9 mouse cellular contexts compared by ENCODE assay signal in genomic region chr17:78298140-78298539, GRCm38 (mm10).
DNase-seq lines count a peak whose midpoint lies in the region; ATAC-seq and TF ChIP-seq lines count a peak whose summit lies in the region.
"Had no signal": no experiment of that assay in that cellular context is flagged by ENCODE, and none has a peak within 500 bp of the region (broad histone marks: within the 10 kb centered on the region; RNA-seq: fewer than 3 reads in every experiment).

No protein-coding gene starts in this region.

- peak; percentile 51 for DNase-seq in kidney, adult 9 months
- no peak for DNase-seq in kidney, adult 11 months
- DNase-seq in brain, embryonic 14.5 days (ENCODE audit: low read depth): peak; percentile 34
- no peak for DNase-seq in intestine, embryonic 14.5 days (ENCODE audit: low spot score)
- DNase-seq in lung, postnatal 36 days: peak; percentile 55
- no peak for DNase-seq in urinary bladder, postnatal 4 days (ENCODE audit: low spot score in 2 of 2)
- DNase-seq in thymus, postnatal 10 days (ENCODE audit: low spot score in 2 of 2): no peak
- no peak for DNase-seq in natural killer cell, adult 2 months (ENCODE audit: low spot score in 2 of 2)

- no peaks in the 10 kb centered on the region for H3K27me3 ChIP-seq in intestine, embryonic 14.5 days (replicated peaks; ENCODE audit: control insufficient read depth, insufficient read depth, low read length)
- H3K27me3 ChIP-seq: embryonic facial prominence, embryonic 13.5 days had no signal

- no peak overlapping the region for H3K4me3 ChIP-seq in intestine, embryonic 14.5 days (ENCODE audit: low read depth, low read length)
- H3K4me3 ChIP-seq: embryonic facial prominence, embryonic 13.5 days had no signal

- H3K4me2 ChIP-seq in intestine, embryonic 14.5 days (ENCODE audit: low read length): no peak overlapping the region
- H3K4me2 ChIP-seq: embryonic facial prominence, embryonic 13.5 days had no signal

- H3K9ac ChIP-seq in intestine, embryonic 14.5 days (ENCODE audit: low read length): no peak overlapping the region
- H3K9ac ChIP-seq: embryonic facial prominence, embryonic 13.5 days had no signal

- peak; percentile 29; the same call in 1 of the 2 replicates for TF ChIP-seq CTCF in brain, embryonic 14.5 days (IDR thresholded peaks at IDR 0.05; ENCODE audit: borderline replicate concordance, extremely low read depth, insufficient read depth, insufficient read length)

- H3K36me3 ChIP-seq in intestine, embryonic 14.5 days (ENCODE audit: control insufficient read depth, insufficient read depth, low read length): no peaks in the 10 kb centered on the region; the same call in 1 of the 2 replicates

- WGBS in intestine, embryonic 14.5 days: 70% methylated on average over 5 of the region's 5 CpGs

- peaks cover 7% of the 10 kb centered on the region for H3K4me1 ChIP-seq in intestine, embryonic 14.5 days (replicated peaks; ENCODE audit: control insufficient read depth, insufficient read depth, low read length)

- ATAC-seq in intestine, embryonic 14.5 days (replicated peaks; ENCODE audit: low FRiP score, low TSS enrichment, low read depth): 0 out of 2 replicates have a peak, but pooled peaks have one; percentile 48

- TF ChIP-seq POLR2A in brain, embryonic 14.5 days (IDR thresholded peaks at IDR 0.05; ENCODE audit: borderline replicate concordance, extremely low read depth, insufficient read depth, insufficient read length, poor library complexity, severe bottlenecking): no peak

- no peak overlapping the region for H3K27ac ChIP-seq in intestine, embryonic 14.5 days (ENCODE audit: low read depth)
- H3K27ac ChIP-seq: embryonic facial prominence, embryonic 13.5 days had no signal

- no peaks in the 10 kb centered on the region for H3K9me3 ChIP-seq in intestine, embryonic 14.5 days (ENCODE audit: control insufficient read depth, low read length)
- H3K9me3 ChIP-seq: embryonic facial prominence, embryonic 13.5 days had no signal

Comparison
In these comparisons a context has a peak if more than half of its experiments do, and no peak if none do; other contexts are left out.
1. DNase-seq: peak in kidney, adult 9 months (single experiment), brain, embryonic 14.5 days (single experiment) and lung, postnatal 36 days (single experiment); none in kidney, adult 11 months (single experiment), intestine, embryonic 14.5 days (single experiment), urinary bladder, postnatal 4 days (0 of 2), thymus, postnatal 10 days (0 of 2) and natural killer cell, adult 2 months (0 of 2).